ENCODE assay signal across 8 mouse cellular contexts in the genomic region with DNA sequence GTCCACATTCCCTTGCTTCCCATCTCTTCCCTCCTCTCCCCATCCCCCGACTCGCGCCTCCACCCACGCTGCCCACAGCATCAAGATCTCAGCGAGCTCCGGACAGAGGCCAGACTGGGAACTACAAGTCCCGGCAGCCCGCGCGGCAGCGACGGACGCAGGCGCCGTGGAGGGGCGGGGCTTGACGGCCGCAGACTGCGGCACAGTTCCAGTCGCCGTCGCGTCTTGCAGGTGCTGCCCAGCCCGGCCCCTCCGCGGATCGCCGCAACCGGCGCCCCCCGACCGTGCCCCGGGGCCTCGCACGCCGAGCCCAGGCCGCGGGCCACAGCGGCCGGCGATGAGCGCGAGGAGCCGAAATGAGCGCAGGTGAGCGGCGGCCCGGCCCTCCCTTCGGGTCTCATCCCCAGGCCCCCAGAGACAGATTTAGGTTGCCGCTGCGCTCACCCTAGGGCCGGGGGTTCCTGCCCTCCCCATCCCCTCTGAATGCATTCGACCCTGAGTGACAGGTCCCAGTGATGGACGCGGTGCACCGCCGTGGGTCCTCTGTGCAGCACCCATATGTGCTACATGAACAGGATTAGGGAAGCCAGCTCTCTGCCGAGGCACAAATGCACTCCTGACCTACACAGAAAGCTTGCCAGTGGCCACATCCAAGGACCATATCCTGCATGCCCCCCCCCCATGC. TPM values are rescaled to one million over a fixed set of nuclear protein-coding genes. Genes with fewer than 3 reads are reported as not detected.
DNase-seq lines count a peak whose midpoint lies in the region; ATAC-seq and TF ChIP-seq lines count a peak whose summit lies in the region.

Atp13a2 (plus strand) TSS at position 163 of the 685 bp plus-strand sequence.

- no peaks in the 10 kb centered on the region for H3K27me3 ChIP-seq in embryonic facial prominence, embryonic 14.5 days (replicated peaks; ENCODE audit: control insufficient read depth, insufficient read depth, low read length)
- no peaks in the 10 kb centered on the region for H3K27me3 ChIP-seq in limb, embryonic 14.5 days (ENCODE audit: control insufficient read depth, insufficient read depth, low read length)
- H3K27me3 ChIP-seq in midbrain, postnatal 0 days (ENCODE audit: insufficient read depth, low read length): no peaks in the 10 kb centered on the region

- no peak for TF ChIP-seq POLR2A in limb, embryonic 14.5 days (IDR thresholded peaks at IDR 0.05; ENCODE audit: borderline replicate concordance, extremely low read depth, insufficient read depth, insufficient read length)

- under 1% methylated on average over 56 of the region's 58 CpGs for WGBS in embryonic facial prominence, embryonic 14.5 days
- under 1% methylated on average over 39 of the region's 58 CpGs for WGBS in limb, embryonic 14.5 days
- WGBS in midbrain, postnatal 0 days: under 1% methylated on average over 57 of the region's 58 CpGs

- ATAC-seq in embryonic facial prominence, embryonic 14.5 days (ENCODE audit: low read depth): peak; percentile 88
- ATAC-seq in limb, embryonic 14.5 days (ENCODE audit: low FRiP score, low read depth): peak; percentile 88; the same call in 1 of the 2 replicates
- ATAC-seq in midbrain, postnatal 0 days (ENCODE audit: low FRiP score): peak; percentile 89

- peak; percentile 66 for TF ChIP-seq CTCF in midbrain, postnatal 0 days (IDR thresholded peaks at IDR 0.05)

- peaks cover 17% of the 10 kb centered on the region for H3K4me1 ChIP-seq in embryonic facial prominence, embryonic 14.5 days (ENCODE audit: control insufficient read depth, insufficient read depth, low read length)
- H3K4me1 ChIP-seq in limb, embryonic 14.5 days (ENCODE audit: control insufficient read depth, insufficient read depth, low read length): peaks cover 15% of the 10 kb centered on the region
- H3K4me1 ChIP-seq in midbrain, postnatal 0 days (ENCODE audit: insufficient read depth, low read length): peaks cover 6% of the 10 kb centered on the region; the same call in 1 of the 2 replicates

- no peak within 1 kb of the TSS for H3K27ac ChIP-seq in embryonic facial prominence, embryonic 14.5 days (replicated peaks; ENCODE audit: low read depth, low read length)
- no peak within 1 kb of the TSS for H3K27ac ChIP-seq in limb, embryonic 14.5 days (replicated peaks; ENCODE audit: low read depth, low read length)
- peak within 1 kb of the TSS; percentile 67 for H3K27ac ChIP-seq in midbrain, postnatal 0 days (ENCODE audit: low read depth, low read length)

- H3K4me3 ChIP-seq in embryonic facial prominence, embryonic 14.5 days (ENCODE audit: low read depth, low read length): peak within 1 kb of the TSS; percentile 95
- H3K4me3 ChIP-seq in limb, embryonic 14.5 days (replicated peaks; ENCODE audit: low read length): peak within 1 kb of the TSS; percentile 86
- peak within 1 kb of the TSS; percentile 78 for H3K4me3 ChIP-seq in midbrain, postnatal 0 days (ENCODE audit: low read depth, low read length)

- H3K9ac ChIP-seq in embryonic facial prominence, embryonic 14.5 days (ENCODE audit: low read depth, low read length): peak within 1 kb of the TSS; percentile 85
- peak within 1 kb of the TSS; percentile 78 for H3K9ac ChIP-seq in limb, embryonic 14.5 days (ENCODE audit: low read depth, low read length, severe bottlenecking)
- peak within 1 kb of the TSS; percentile 92 for H3K9ac ChIP-seq in midbrain, postnatal 0 days (replicated peaks; ENCODE audit: low read length, poor library complexity, severe bottlenecking)

- peak; percentile 89 for DNase-seq in 3134 (ENCODE audit: extremely low read depth, insufficient read length, low spot score)
- peak; percentile 75 to 81 for DNase-seq in adrenal gland, postnatal 4 days (ENCODE audit: low spot score in 2 of 2)
- peak; percentile 92 for DNase-seq in embryonic facial prominence, embryonic 14.5 days (ENCODE audit: low spot score)
- DNase-seq in heart, adult 8-10 months (ENCODE audit: low spot score): peak; percentile 87
- DNase-seq in kidney, adult 9 months: peak; percentile 88
- peak; percentile 84 for DNase-seq in limb, embryonic 14.5 days (ENCODE audit: low spot score)
- DNase-seq in midbrain, postnatal 0 days (ENCODE audit: low spot score): peak; percentile 94
- peak; percentile 78 to 89 for DNase-seq in spleen, postnatal 14 days (ENCODE audit: low spot score in 2 of 2)

- no peaks in the 10 kb centered on the region for H3K9me3 ChIP-seq in embryonic facial prominence, embryonic 14.5 days (ENCODE audit: control insufficient read depth, low read length)
- no peaks in the 10 kb centered on the region for H3K9me3 ChIP-seq in limb, embryonic 14.5 days (ENCODE audit: control insufficient read depth, low read length)
- H3K9me3 ChIP-seq in midbrain, postnatal 0 days (ENCODE audit: low read length): no peaks in the 10 kb centered on the region

- H3K4me2 ChIP-seq in embryonic facial prominence, embryonic 14.5 days (ENCODE audit: low read depth, low read length): peak within 1 kb of the TSS; percentile 87
- H3K4me2 ChIP-seq in limb, embryonic 14.5 days (replicated peaks; ENCODE audit: low read depth, low read length, severe bottlenecking): peak within 1 kb of the TSS; percentile 82
- peak within 1 kb of the TSS; percentile 87 for H3K4me2 ChIP-seq in midbrain, postnatal 0 days (ENCODE audit: low read depth, low read length, poor library complexity, severe bottlenecking)

- H3K36me3 ChIP-seq in embryonic facial prominence, embryonic 14.5 days (ENCODE audit: control insufficient read depth, insufficient read depth, low read length): no peaks in the 10 kb centered on the region
- no peaks in the 10 kb centered on the region for H3K36me3 ChIP-seq in limb, embryonic 14.5 days (ENCODE audit: control insufficient read depth, insufficient read depth, low read length)
- H3K36me3 ChIP-seq in midbrain, postnatal 0 days (ENCODE audit: insufficient read depth, low read length): peaks cover 4% of the 10 kb centered on the region; the same call in 1 of the 2 replicates

RNA-seq across cellular contexts. Expression of gene Atp13a2, which starts in this region (rescaled TPM):
- 10 to 100 TPM; 58.8 to 63.5 TPM for total RNA-seq in adrenal gland, postnatal 4 days (2021)
- polyA plus RNA-seq in embryonic facial prominence, embryonic 14.5 days (2014; fragmentation: Nextera tagmentation; extraction: Ambion mirVana): 42.9 and 43.5 TPM in 2 replicates
- total RNA-seq in heart, adult 8-10 months (2022): 10 to 100 TPM; 12.3 to 17.2 (median 15.6) TPM
- polyA plus RNA-seq in limb, embryonic 14.5 days (2012; rRNA removed): 74.6 and 112 TPM in 2 replicates
- 43.7 and 45.0 TPM in 2 replicates for polyA plus RNA-seq in limb, embryonic 14.5 days (2014; fragmentation: Nextera tagmentation; extraction: Ambion mirVana)
- 379 and 419 TPM in 2 replicates for total RNA-seq in midbrain, postnatal 0 days (2014; rRNA removed)
- polyA plus RNA-seq in midbrain, postnatal 0 days (2015; fragmentation: Nextera tagmentation; extraction: Ambion mirVana): 182 and 201 TPM in 2 replicates
